10 mouse cellular contexts compared by ENCODE assay signal in genomic region chr6:128070072-128070872, GRCm38 (mm10).
A peak's percentile ranks its signal among the peaks of the same experiment; 100 is the strongest.
DNase-seq lines count a peak whose midpoint lies in the region; ATAC-seq and TF ChIP-seq lines count a peak whose summit lies in the region.
"Had no signal": no experiment of that assay in that cellular context is flagged by ENCODE, and none has a peak within 500 bp of the region (broad histone marks: within the 10 kb centered on the region; RNA-seq: fewer than 3 reads in every experiment).

No protein-coding gene starts in this region.

- DNase-seq in left cerebral cortex, postnatal 4 days = peak; percentile 72
- DNase-seq in left cerebral cortex, postnatal 36 days (ENCODE audit: low spot score in 2 of 2) = no peak
- DNase-seq in hindbrain, postnatal 0 days (ENCODE audit: low spot score) = peak; percentile 55
- no peak for DNase-seq in gastrocnemius, postnatal 10 days
- DNase-seq: thymus, postnatal 4 days had no signal

- H3K9me3 ChIP-seq in embryonic facial prominence, embryonic 13.5 days = no peaks in the 10 kb centered on the region
- H3K9me3 ChIP-seq in hindbrain, postnatal 0 days (ENCODE audit: low read length) = no peaks in the 10 kb centered on the region
- no peaks in the 10 kb centered on the region for H3K9me3 ChIP-seq in stomach, embryonic 16.5 days (replicated peaks; ENCODE audit: control insufficient read depth, low read length)
- H3K9me3 ChIP-seq: liver, embryonic 12.5 days had no signal

- intact Hi-C loops in left cerebral cortex, postnatal 4 days (cut with DNase I) = no loop called here
- intact Hi-C loops in left cerebral cortex, postnatal 36 days (cut with DNase I) = no loop called here

- ATAC-seq in embryonic facial prominence, embryonic 13.5 days (ENCODE audit: insufficient number of reproducible peaks, insufficient read depth, low FRiP score, low TSS enrichment, low read depth) = no peak
- ATAC-seq in hindbrain, postnatal 0 days = peak; percentile 53; the same call in 1 of the 2 replicates
- no peak; the same call in 1 of the 2 replicates for ATAC-seq in stomach, embryonic 16.5 days (ENCODE audit: insufficient read depth, low FRiP score)
- ATAC-seq in activated CD4-positive, CD25-positive, alpha-beta regulatory T cell, adult 4 months = no peak
- ATAC-seq: inflammation-experienced regulatory T-cells, adult 6 months; liver, embryonic 12.5 days had no signal

- WGBS in embryonic facial prominence, embryonic 13.5 days = 59% methylated on average over 19 of the region's 19 CpGs
- 53% methylated on average over 19 of the region's 19 CpGs for WGBS in hindbrain, postnatal 0 days
- 78% methylated on average over 19 of the region's 19 CpGs for WGBS in stomach, embryonic 16.5 days

- peaks cover 52% of the 10 kb centered on the region for H3K4me1 ChIP-seq in embryonic facial prominence, embryonic 13.5 days
- H3K4me1 ChIP-seq in hindbrain, postnatal 0 days (ENCODE audit: insufficient read depth, low read length) = peaks cover 27% of the 10 kb centered on the region
- peaks cover 15% of the 10 kb centered on the region for H3K4me1 ChIP-seq in stomach, embryonic 16.5 days (ENCODE audit: control insufficient read depth, insufficient read depth, low read length)

- no peak overlapping the region for H3K4me3 ChIP-seq in embryonic facial prominence, embryonic 13.5 days
- no peak overlapping the region for H3K4me3 ChIP-seq in hindbrain, postnatal 0 days (ENCODE audit: low read length)
- no peak overlapping the region for H3K4me3 ChIP-seq in stomach, embryonic 16.5 days (replicated peaks; ENCODE audit: low read length)
- H3K4me3 ChIP-seq: liver, embryonic 12.5 days had no signal

- 0 out of 2 replicates have a peak, but pooled peaks cover 6% of the 10 kb centered on the region for H3K36me3 ChIP-seq in embryonic facial prominence, embryonic 13.5 days
- no peaks in the 10 kb centered on the region for H3K36me3 ChIP-seq in hindbrain, postnatal 0 days (ENCODE audit: insufficient read depth, low read length)
- no peaks in the 10 kb centered on the region for H3K36me3 ChIP-seq in stomach, embryonic 16.5 days (ENCODE audit: control insufficient read depth, insufficient read depth, low read length)
- H3K36me3 ChIP-seq: liver, embryonic 12.5 days had no signal

- H3K27me3 ChIP-seq in embryonic facial prominence, embryonic 13.5 days = no peaks in the 10 kb centered on the region
- no peaks in the 10 kb centered on the region for H3K27me3 ChIP-seq in hindbrain, postnatal 0 days (ENCODE audit: insufficient read depth, low read length)
- no peaks in the 10 kb centered on the region for H3K27me3 ChIP-seq in stomach, embryonic 16.5 days (ENCODE audit: control insufficient read depth, insufficient read depth, low read length)
- H3K27me3 ChIP-seq: liver, embryonic 12.5 days had no signal

- H3K9ac ChIP-seq in embryonic facial prominence, embryonic 13.5 days = no peak overlapping the region
- H3K9ac ChIP-seq in hindbrain, postnatal 0 days (replicated peaks; ENCODE audit: low read length) = no peak overlapping the region
- H3K9ac ChIP-seq in stomach, embryonic 16.5 days (ENCODE audit: low read length) = no peak overlapping the region
- H3K9ac ChIP-seq: liver, embryonic 12.5 days had no signal

- H3K27ac ChIP-seq in embryonic facial prominence, embryonic 13.5 days = peak overlapping the region; percentile 62
- H3K27ac ChIP-seq in hindbrain, postnatal 0 days = peak overlapping the region; percentile 52
- H3K27ac ChIP-seq in stomach, embryonic 16.5 days (ENCODE audit: low read length) = peak overlapping the region; percentile 54; the same call in 1 of the 2 replicates
- H3K27ac ChIP-seq: liver, embryonic 12.5 days had no signal

- no peak for TF ChIP-seq CTCF in hindbrain, postnatal 0 days (IDR thresholded peaks at IDR 0.05; ENCODE audit: low read depth)

- H3K4me2 ChIP-seq in embryonic facial prominence, embryonic 13.5 days = no peak overlapping the region
- no peak overlapping the region for H3K4me2 ChIP-seq in hindbrain, postnatal 0 days (ENCODE audit: low read depth, low read length)
- no peak overlapping the region for H3K4me2 ChIP-seq in stomach, embryonic 16.5 days (ENCODE audit: low read depth, low read length)
- H3K4me2 ChIP-seq: liver, embryonic 12.5 days had no signal

Comparison
In these comparisons a context has a peak if more than half of its experiments do, and no peak if none do; other contexts are left out.
1. DNase-seq: peak in left cerebral cortex, postnatal 4 days (single experiment) and hindbrain, postnatal 0 days (single experiment); none in left cerebral cortex, postnatal 36 days (0 of 2) and gastrocnemius, postnatal 10 days (single experiment).
2. Peak in every context shown above with its lines, with median percentiles within 50 percentile points of each other: H3K27ac ChIP-seq.